Mouse (Mus musculus) gonadal fat pad, adult 2 months (tissue): ENCODE results near the gene Arhgap42. TPM values are rescaled to one million over a fixed set of nuclear protein-coding genes. Genes with fewer than 3 reads are reported as not detected.

ENCODE experiments used
- DNase-seq: peaks from one replicate; pipeline ENCODE4 v3.0.0-alpha.2; 2012; ENCODE audit warnings: low read depth
- polyA plus RNA-seq: library from polyadenylated mRNA; depleted of rRNA; stranded (reverse); fragments of >200 nt; gene quantifications from 2 replicates; pipeline ENCODE4 v1.2.3, GENCODE M21; 2012

The Arhgap42 gene
- polyA plus RNA-seq, 1 experiment = 3.5 TPM

- no peak for DNase-seq
Measured at GRCm38 (mm10) chr9:9027445-9027844, 211.5 kb downstream of the Arhgap42 start.

GRCm38 (mm10) chr9:9015108-9015507 is 223.8 kb downstream of the Arhgap42 start:
- no peak for DNase-seq

GRCm38 (mm10) chr9:9001170-9001569 is 237.7 kb downstream of the Arhgap42 start:
- no peak for DNase-seq

- DNase-seq = no peak
Measured at GRCm38 (mm10) chr9:8996494-8996893, 242.4 kb downstream of the Arhgap42 start.

- DNase-seq = no peak
Measured at GRCm38 (mm10) chr9:8982315-8982714, 256.6 kb downstream of the Arhgap42 start.

- DNase-seq = no peak
Measured at GRCm38 (mm10) chr9:8977775-8978174, 261.1 kb downstream of the Arhgap42 start.

- DNase-seq = no peak
Measured at GRCm38 (mm10) chr9:8971491-8971890, 267.4 kb downstream of the Arhgap42 start, which contains the start of gene Gm16485. Gm16485 (plus strand) TSS chr9:8971791.

GRCm38 (mm10) chr9:8970240-8970639 is 268.7 kb downstream of the Arhgap42 start:
- no peak for DNase-seq

- DNase-seq = no peak
Measured at GRCm38 (mm10) chr9:8964512-8965133, 274.3 kb downstream of the Arhgap42 start.

GRCm38 (mm10) chr9:8953306-8953705 is 285.6 kb downstream of the Arhgap42 start:
- DNase-seq = no peak
